Mouse (Mus musculus): ENCODE results near the gene Slc16a5. TPM values are rescaled to one million over a fixed set of nuclear protein-coding genes. Genes with fewer than 3 reads are reported as not detected.
A peak's percentile ranks its signal among the peaks of the same experiment; 100 is the strongest.
"Not testable (repeated sequence)": the region's sequence is repeated elsewhere in the genome, so short reads cannot be mapped to it uniquely, and the experiment has no call there.

The Slc16a5 gene
- polyA plus RNA-seq, 1 experiment: not detected

GRCm38 (mm10) chr11:115483278-115483677, 21.0 kb downstream of the Slc16a5 start:
- no peaks in the 10 kb centered on the region for H3K4me1 ChIP-seq (ENCODE audit: control insufficient read depth, insufficient read depth, insufficient read length, low read length)
- H3K4me3 ChIP-seq (ENCODE audit: insufficient read depth, low read depth, low read length): no peak overlapping the region
- no peak overlapping the region for H3K27ac ChIP-seq (replicated peaks; ENCODE audit: low read depth, low read length)

- Histone ChIP-seq H3K4me3 (ENCODE audit: insufficient read depth, low read depth, low read length) (no peak overlapping the region), H3K27ac (replicated peaks; ENCODE audit: low read depth, low read length) (no peak overlapping the region), H3K4me1 (ENCODE audit: control insufficient read depth, insufficient read depth, insufficient read length, low read length) (no peaks in the 10 kb centered on the region)
Measured at GRCm38 (mm10) chr11:115483726-115484125, 21.5 kb downstream of the Slc16a5 start.

- no peak overlapping the region for H3K27ac ChIP-seq (replicated peaks; ENCODE audit: low read depth, low read length)
- H3K4me3 ChIP-seq (ENCODE audit: insufficient read depth, low read depth, low read length): no peak overlapping the region
- no peaks in the 10 kb centered on the region for H3K4me1 ChIP-seq (ENCODE audit: control insufficient read depth, insufficient read depth, insufficient read length, low read length)
Measured at GRCm38 (mm10) chr11:115485155-115485554, 22.9 kb downstream of the Slc16a5 start.

GRCm38 (mm10) chr11:115488551-115489104, 26.4 kb downstream of the Slc16a5 start:
- no peak overlapping the region for H3K27ac ChIP-seq (replicated peaks; ENCODE audit: low read depth, low read length)
- peaks cover 7% of the 10 kb centered on the region; the same call in 1 of the 2 replicates for H3K4me1 ChIP-seq (ENCODE audit: control insufficient read depth, insufficient read depth, insufficient read length, low read length)
- no peak overlapping the region for H3K4me3 ChIP-seq (ENCODE audit: insufficient read depth, low read depth, low read length)

- H3K27ac ChIP-seq (replicated peaks; ENCODE audit: low read depth, low read length): no peak overlapping the region
- peaks cover 7% of the 10 kb centered on the region; the same call in 1 of the 2 replicates for H3K4me1 ChIP-seq (ENCODE audit: control insufficient read depth, insufficient read depth, insufficient read length, low read length)
- peak overlapping the region; percentile 86 for H3K4me3 ChIP-seq (ENCODE audit: insufficient read depth, low read depth, low read length)
Measured at GRCm38 (mm10) chr11:115490441-115491355, 28.4 kb downstream of the Slc16a5 start.

- H3K27ac ChIP-seq (replicated peaks; ENCODE audit: low read depth, low read length): peak within 1 kb of the TSS; percentile 52
- peaks cover 7% of the 10 kb centered on the region; the same call in 1 of the 2 replicates for H3K4me1 ChIP-seq (ENCODE audit: control insufficient read depth, insufficient read depth, insufficient read length, low read length)
- H3K4me3 ChIP-seq (ENCODE audit: insufficient read depth, low read depth, low read length): peak within 1 kb of the TSS; percentile 86
Measured at GRCm38 (mm10) chr11:115491356-115492083, 29.2 kb downstream of the Slc16a5 start, which contains the start of gene Nt5c. Gene Nt5c (minus strand): TSS chr11:115491862.

GRCm38 (mm10) chr11:115492387-115492786, 30.1 kb downstream of the Slc16a5 start:
- peak overlapping the region; percentile 86 for H3K4me3 ChIP-seq (ENCODE audit: insufficient read depth, low read depth, low read length)
- no peak overlapping the region for H3K27ac ChIP-seq (replicated peaks; ENCODE audit: low read depth, low read length)
- H3K4me1 ChIP-seq (ENCODE audit: control insufficient read depth, insufficient read depth, insufficient read length, low read length): peaks cover 7% of the 10 kb centered on the region; the same call in 1 of the 2 replicates

- not testable (repeated sequence) for H3K4me3 ChIP-seq (ENCODE audit: insufficient read depth, low read depth, low read length); H3K4me1 ChIP-seq (ENCODE audit: control insufficient read depth, insufficient read depth, insufficient read length, low read length); H3K27ac ChIP-seq (replicated peaks; ENCODE audit: low read depth, low read length)
Measured at GRCm38 (mm10) chr11:115496559-115496958, 34.3 kb downstream of the Slc16a5 start.

GRCm38 (mm10) chr11:115502636-115503035, 40.4 kb downstream of the Slc16a5 start:
- H3K4me3 ChIP-seq (ENCODE audit: insufficient read depth, low read depth, low read length): no peak overlapping the region
- no peaks in the 10 kb centered on the region for H3K4me1 ChIP-seq (ENCODE audit: control insufficient read depth, insufficient read depth, insufficient read length, low read length)
- H3K27ac ChIP-seq (replicated peaks; ENCODE audit: low read depth, low read length): no peak overlapping the region

- Histone ChIP-seq H3K4me1 (ENCODE audit: control insufficient read depth, insufficient read depth, insufficient read length, low read length) (peaks cover 6% of the 10 kb centered on the region), H3K27ac (replicated peaks; ENCODE audit: low read depth, low read length) (no peak overlapping the region), H3K4me3 (ENCODE audit: insufficient read depth, low read depth, low read length) (no peak overlapping the region)
Measured at GRCm38 (mm10) chr11:115506586-115506985, 44.3 kb downstream of the Slc16a5 start.

GRCm38 (mm10) chr11:115508061-115508460, 45.8 kb downstream of the Slc16a5 start:
- no peak overlapping the region for H3K4me3 ChIP-seq (ENCODE audit: insufficient read depth, low read depth, low read length)
- peaks cover 15% of the 10 kb centered on the region for H3K4me1 ChIP-seq (ENCODE audit: control insufficient read depth, insufficient read depth, insufficient read length, low read length)
- no peak overlapping the region for H3K27ac ChIP-seq (replicated peaks; ENCODE audit: low read depth, low read length)

GRCm38 (mm10) chr11:115509773-115510506, 47.7 kb downstream of the Slc16a5 start:
- Histone ChIP-seq H3K4me3 (ENCODE audit: insufficient read depth, low read depth, low read length) (no peak overlapping the region), H3K4me1 (ENCODE audit: control insufficient read depth, insufficient read depth, insufficient read length, low read length) (peaks cover 16% of the 10 kb centered on the region), H3K27ac (replicated peaks; ENCODE audit: low read depth, low read length) (no peak overlapping the region; the same call in 1 of the 2 replicates)

- no peak overlapping the region for H3K27ac ChIP-seq (replicated peaks; ENCODE audit: low read depth, low read length)
- no peak overlapping the region for H3K4me3 ChIP-seq (ENCODE audit: insufficient read depth, low read depth, low read length)
- H3K4me1 ChIP-seq (ENCODE audit: control insufficient read depth, insufficient read depth, insufficient read length, low read length): peaks cover 16% of the 10 kb centered on the region
Measured at GRCm38 (mm10) chr11:115510507-115510888, 48.2 kb downstream of the Slc16a5 start.

GRCm38 (mm10) chr11:115511121-115511520, 48.8 kb downstream of the Slc16a5 start:
- no peak overlapping the region for H3K4me3 ChIP-seq (ENCODE audit: insufficient read depth, low read depth, low read length)
- peaks cover 16% of the 10 kb centered on the region for H3K4me1 ChIP-seq (ENCODE audit: control insufficient read depth, insufficient read depth, insufficient read length, low read length)
- H3K27ac ChIP-seq (replicated peaks; ENCODE audit: low read depth, low read length): no peak overlapping the region

Measured in brown adipose tissue, adult 24 weeks (tissue).